Mouse (Mus musculus) stomach, postnatal 0 days (tissue): ENCODE results near the gene Flywch2. TPM values are rescaled to one million over a fixed set of nuclear protein-coding genes. Genes with fewer than 3 reads are reported as not detected.
A peak's percentile ranks its signal among the peaks of the same experiment; 100 is the strongest.

Experiments used
- ATAC-seq: fragments of 200-750 bp; cut with Nextera tagmentation; 2 replicates; pipeline ENCODE4 v1.8.0; 2017; ENCODE audit not compliant: low FRiP score, low TSS enrichment
- DNase-seq: peaks from one replicate; pipeline ENCODE4 v3.0.0-alpha.2; 2016; ENCODE audit warnings: low spot score
- H3K27ac ChIP-seq: fragments of 300-500 bp; sonication (generic); replicated peaks from 2 replicates; pipeline ENCODE4 v1.5.1; 2014; ENCODE audit warnings: mild to moderate bottlenecking, control low read depth
- H3K27me3 ChIP-seq: fragments of 300-500 bp; sonication (generic); 2 replicates; pipeline ENCODE4 v1.6.1; 2014; ENCODE audit warnings: low read length; ENCODE audit not compliant: control insufficient read depth, insufficient read depth
- H3K36me3 ChIP-seq: fragments of 300-500 bp; sonication (generic); 2 replicates; pipeline ENCODE4 v1.6.1; 2014; ENCODE audit warnings: low read length, mixed read lengths; ENCODE audit not compliant: control insufficient read depth, insufficient read depth
- H3K4me1 ChIP-seq: fragments of 300-500 bp; sonication (generic); replicated peaks from 2 replicates; pipeline ENCODE4 v1.6.1; 2014; ENCODE audit warnings: antibody characterized with exemption; ENCODE audit not compliant: control insufficient read depth, insufficient read depth
- H3K4me2 ChIP-seq: fragments of 300-500 bp; sonication (generic); replicated peaks from 2 replicates; pipeline ENCODE4 v1.6.1; 2014; ENCODE audit warnings: low read depth, mild to moderate bottlenecking, control low read depth, moderate library complexity
- H3K4me3 ChIP-seq: fragments of 300-500 bp; sonication (generic); 2 replicates; pipeline ENCODE4 v1.5.1; 2014; ENCODE audit warnings: low read depth, low read length, control low read depth
- H3K9ac ChIP-seq: fragments of 300-500 bp; sonication (generic); 2 replicates; pipeline ENCODE4 v1.6.1; 2014; ENCODE audit warnings: mild to moderate bottlenecking, low read length, control low read depth, mixed read lengths
- H3K9me3 ChIP-seq: fragments of 300-500 bp; sonication (generic); 2 replicates; pipeline ENCODE4 v1.6.1; 2016; ENCODE audit warnings: low read length; ENCODE audit not compliant: control insufficient read depth
- CTCF ChIP-seq: IDR thresholded peaks from 2 replicates; pipeline ENCODE4 v1.5.1; 2016; ENCODE audit warnings: antibody characterized with exemption, low read depth, mild to moderate bottlenecking, moderate library complexity
- EP300 ChIP-seq: optimal IDR thresholded peaks from 2 replicates; pipeline ENCODE3; 2016; ENCODE audit warnings: antibody characterized with exemption
- WGBS: fragments of 180-500 bp; shearing (Covaris S2); extraction: QIAGEN DNeasy Blood & Tissue Kit; methylation state at CpG from one replicate; pipeline ENCODE4 v1.1.7; 2014; 5-methylcytosine and 5-hydroxymethylcytosine counted together
- polyA plus RNA-seq: library from polyadenylated mRNA; unstranded; fragments of >200 nt; fragmentation: Nextera tagmentation; extraction: Ambion mirVana; gene quantifications from 2 replicates; pipeline ENCODE4 v1.2.1, GENCODE M21; 2015

Flywch2 gene
- polyA plus RNA-seq: 15.9 and 16.4 TPM in 2 replicates

DNA sequence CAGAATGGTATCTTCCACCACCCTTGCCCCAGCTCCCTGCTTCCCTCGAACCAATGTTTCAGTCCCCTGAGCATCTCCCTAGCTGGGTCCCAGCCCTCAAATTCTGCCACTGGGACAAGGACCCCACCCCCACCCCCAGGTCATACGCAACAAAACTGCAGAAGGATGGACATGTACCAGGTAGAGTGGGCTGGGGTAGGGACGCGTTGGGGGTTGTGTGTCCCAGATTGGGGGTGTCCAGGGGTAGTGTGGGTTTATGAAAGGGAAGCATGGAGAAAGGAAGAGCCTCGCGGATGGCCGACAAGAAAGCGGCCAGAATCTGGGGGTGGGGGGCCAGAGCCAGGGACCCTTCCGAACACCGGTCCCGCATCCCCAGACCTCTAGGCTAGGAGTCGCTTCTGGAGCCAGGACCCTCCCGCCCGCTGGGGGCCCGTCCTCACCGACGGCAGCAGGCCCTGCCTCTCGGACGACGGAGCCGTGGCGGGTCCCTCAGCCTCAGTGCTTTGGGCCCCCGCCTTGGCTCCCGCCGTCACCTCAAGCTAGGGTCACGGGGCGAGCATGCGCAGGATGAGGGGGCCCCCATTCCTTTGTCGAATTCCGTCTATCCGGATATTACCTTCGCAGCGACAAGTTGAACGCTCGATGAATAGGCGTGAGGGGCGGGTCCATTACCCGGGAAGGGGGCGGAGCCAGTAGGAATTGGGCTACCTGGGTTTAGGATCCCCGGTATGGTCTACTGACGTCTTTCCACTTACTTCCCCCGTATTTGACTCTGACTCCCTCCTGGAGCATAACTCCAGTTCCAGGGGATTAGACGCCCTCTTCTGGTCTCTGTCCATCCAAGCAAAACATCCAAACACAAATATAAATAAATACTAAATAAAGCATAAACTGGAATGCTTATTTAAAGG lies at the start of gene Flywch2:
Gene Flywch2 (minus strand): TSS at position 521 of the 911 bp plus-strand sequence.
- Histone ChIP-seq H3K9ac (peak within 1 kb of the TSS; percentile 64), H3K36me3 (no peaks in the 10 kb centered on the region), H3K4me1 (peaks cover 2% of the 10 kb centered on the region; the same call in 1 of the 2 replicates), H3K27ac (no peak within 1 kb of the TSS), H3K9me3 (no peaks in the 10 kb centered on the region), H3K27me3 (no peaks in the 10 kb centered on the region), H3K4me2 (peak within 1 kb of the TSS; percentile 80), H3K4me3 (peak within 1 kb of the TSS; percentile 54)
- ATAC-seq (peak; percentile 81), DNase-seq (peak; percentile 85)
- WGBS: 2% methylated on average over 43 of the region's 43 CpGs
- TF ChIP-seq EP300: no peak
- TF ChIP-seq CTCF: peak; percentile 25

DNA sequence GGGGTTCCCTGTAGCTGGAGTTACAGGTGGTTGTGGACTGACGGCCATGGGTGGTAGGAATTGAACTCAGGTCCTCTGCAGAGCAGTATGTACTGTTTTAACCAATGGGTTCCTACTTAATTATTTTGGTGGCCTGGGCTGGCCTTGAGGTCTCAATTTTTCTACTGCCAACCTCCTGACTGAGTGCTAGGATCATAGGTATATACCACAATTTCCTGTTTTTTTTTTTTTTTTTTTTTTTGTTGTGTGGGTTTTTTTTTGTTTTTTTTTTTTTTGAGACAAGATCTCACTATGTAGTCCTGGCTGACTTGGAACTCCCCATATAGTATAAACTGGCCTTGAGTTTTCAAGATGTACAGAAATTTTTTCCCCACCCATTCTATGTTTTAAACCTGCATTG lies 45.3 kb upstream of the Flywch2 start:
- 93% methylated on average over 1 of the region's 1 CpGs for WGBS
- H3K4me1 ChIP-seq: no peaks in the 10 kb centered on the region; the same call in 1 of the 2 replicates
- H3K27ac ChIP-seq: no peak overlapping the region
- H3K4me3 ChIP-seq: no peak overlapping the region
- no peak for DNase-seq
- H3K27me3 ChIP-seq: 0 out of 2 replicates have a peak, but pooled peaks cover 2% of the 10 kb centered on the region
- H3K9me3 ChIP-seq: no peaks in the 10 kb centered on the region
- no peak overlapping the region for H3K4me2 ChIP-seq
- H3K9ac ChIP-seq: no peak overlapping the region
- TF ChIP-seq EP300 (no peak), CTCF (no peak)
- ATAC-seq: no peak
- no peaks in the 10 kb centered on the region for H3K36me3 ChIP-seq

DNA sequence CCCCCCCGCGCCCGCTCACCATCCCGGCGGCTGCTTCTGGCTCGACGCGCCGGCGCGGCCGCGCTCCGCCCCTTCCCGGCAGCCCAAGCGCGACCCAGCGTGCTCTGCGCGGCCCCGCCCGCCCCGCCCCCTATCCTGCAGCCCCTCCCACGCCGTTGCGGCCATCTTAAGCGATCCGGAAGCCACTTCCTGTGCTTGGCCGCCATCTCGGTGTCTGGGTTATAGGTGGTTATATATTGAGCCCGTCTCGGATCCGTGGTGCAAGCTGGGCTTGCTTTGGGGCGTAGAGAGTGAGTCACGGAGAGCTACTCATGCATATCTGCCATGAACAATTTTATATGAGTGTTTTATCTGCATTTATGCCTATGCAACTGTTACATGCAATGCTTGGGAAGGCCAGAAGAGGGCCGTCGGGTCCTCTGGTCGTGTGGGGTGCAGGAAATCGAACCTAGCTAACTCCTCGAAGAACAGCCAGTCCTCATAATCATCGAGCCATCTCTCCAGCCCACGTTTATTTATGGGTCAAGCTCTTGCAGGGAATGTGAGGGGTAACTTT lies 43.3 kb upstream of the Flywch2 start, which contains the start of gene Elob:
Gene Elob (minus strand): TSS at position 73 of the 556 bp plus-strand sequence.
- no peaks in the 10 kb centered on the region for H3K9me3 ChIP-seq
- under 1% methylated on average over 33 of the region's 42 CpGs for WGBS
- ATAC-seq (peak; percentile 95), DNase-seq (peak; percentile 92)
- peaks cover 5% of the 10 kb centered on the region for H3K36me3 ChIP-seq
- peak within 1 kb of the TSS; percentile 87 for H3K9ac ChIP-seq
- no peaks in the 10 kb centered on the region; the same call in 1 of the 2 replicates for H3K4me1 ChIP-seq
- TF ChIP-seq EP300 (no peak), CTCF (peak; percentile 77)
- peak within 1 kb of the TSS; percentile 89 for H3K27ac ChIP-seq
- H3K4me2 ChIP-seq: peak within 1 kb of the TSS; percentile 87
- peak within 1 kb of the TSS; percentile 70 for H3K4me3 ChIP-seq
- H3K27me3 ChIP-seq: 0 out of 2 replicates have a peak, but pooled peaks cover 2% of the 10 kb centered on the region

DNA sequence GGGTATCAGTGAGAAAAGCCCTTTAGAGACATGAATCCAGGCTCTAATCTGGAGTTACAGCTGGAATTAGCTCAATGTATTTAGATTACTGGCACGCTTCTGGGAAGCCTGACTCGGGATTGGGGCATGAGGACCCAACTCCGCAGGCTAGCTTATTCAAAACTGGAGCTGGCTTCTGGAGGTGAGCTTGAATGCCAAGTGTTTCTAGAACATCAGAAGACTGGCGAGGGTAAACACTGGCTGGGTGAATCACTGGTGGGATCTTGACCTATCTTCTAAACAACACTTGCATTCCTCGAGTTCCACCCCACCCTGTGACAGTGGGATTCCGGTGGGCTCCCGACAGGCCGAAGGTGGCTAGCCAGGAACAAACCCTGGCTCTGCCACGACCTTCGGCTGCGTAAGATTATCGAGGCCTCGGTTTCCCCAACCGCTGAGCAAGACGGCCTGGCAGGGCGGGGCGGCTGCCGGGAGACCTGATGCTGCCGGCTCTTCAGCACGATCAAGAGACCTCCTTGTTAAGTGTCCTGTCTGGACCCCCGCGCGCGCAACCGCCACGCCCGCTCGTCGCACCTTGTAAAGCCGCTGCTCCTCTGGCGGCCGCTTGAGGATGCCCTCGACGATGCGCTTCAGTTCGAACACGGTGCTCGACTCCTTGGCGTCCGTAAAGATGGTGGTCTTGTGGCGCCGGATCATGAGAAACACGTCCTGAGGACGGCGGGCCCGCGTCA lies 42.6 kb upstream of the Flywch2 start:
- peak overlapping the region; percentile 70 for H3K4me3 ChIP-seq
- TF ChIP-seq EP300: no peak
- peak; percentile 32; the same call in 1 of the 2 replicates for TF ChIP-seq CTCF
- H3K9me3 ChIP-seq: no peaks in the 10 kb centered on the region
- ATAC-seq: peak; percentile 55
- peaks cover 9% of the 10 kb centered on the region for H3K36me3 ChIP-seq
- peak overlapping the region; percentile 89 for H3K27ac ChIP-seq
- H3K4me1 ChIP-seq: no peaks in the 10 kb centered on the region; the same call in 1 of the 2 replicates
- peak overlapping the region; percentile 87 for H3K4me2 ChIP-seq
- DNase-seq: peak; percentile 66
- H3K27me3 ChIP-seq: no peaks in the 10 kb centered on the region
- WGBS: under 1% methylated on average over 36 of the region's 47 CpGs
- H3K9ac ChIP-seq: peak overlapping the region; percentile 87

DNA sequence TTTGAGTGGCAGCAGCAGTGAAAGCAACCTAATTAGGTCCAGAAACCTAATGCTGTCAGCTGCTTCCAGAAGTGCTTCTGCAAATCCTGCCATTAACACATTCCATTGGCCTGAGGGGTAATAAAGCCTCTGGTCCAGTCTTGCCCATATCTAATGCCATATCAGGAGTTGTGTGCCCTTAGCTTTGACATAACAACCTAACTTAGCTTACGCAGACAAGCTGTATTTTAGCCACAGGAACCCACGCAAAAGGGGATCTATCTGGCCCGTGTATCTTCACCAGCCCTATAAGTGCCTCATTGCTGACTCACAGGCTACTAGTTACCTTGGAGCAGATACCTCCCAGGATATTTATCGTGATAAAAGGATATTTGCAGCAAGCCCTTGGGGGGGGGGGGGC lies 39.7 kb upstream of the Flywch2 start:
- H3K4me1 ChIP-seq: no peaks in the 10 kb centered on the region; the same call in 1 of the 2 replicates
- ATAC-seq (no peak), DNase-seq (no peak)
- H3K27ac ChIP-seq: no peak overlapping the region
- no peaks in the 10 kb centered on the region for H3K9me3 ChIP-seq
- no peak overlapping the region for H3K4me3 ChIP-seq
- H3K36me3 ChIP-seq: peaks cover 27% of the 10 kb centered on the region
- TF ChIP-seq EP300: no peak
- TF ChIP-seq CTCF: no peak
- WGBS: 84% methylated on average over 4 of the region's 4 CpGs
- H3K27me3 ChIP-seq: no peaks in the 10 kb centered on the region
- H3K4me2 ChIP-seq: no peak overlapping the region
- H3K9ac ChIP-seq: no peak overlapping the region
